Mouse (Mus musculus) CH12F3 (cell line): ENCODE results near the gene Lrrfip1.

Experiments used
- in situ Hi-C: fragments of 300-500 bp; cut with MboI; formaldehyde crosslinking; loops from 2 replicates; pipeline ENCODE4 v1.14.3; 2020; ENCODE audit warnings: low sequenced_read_pairs

The Lrrfip1 gene

DNA sequence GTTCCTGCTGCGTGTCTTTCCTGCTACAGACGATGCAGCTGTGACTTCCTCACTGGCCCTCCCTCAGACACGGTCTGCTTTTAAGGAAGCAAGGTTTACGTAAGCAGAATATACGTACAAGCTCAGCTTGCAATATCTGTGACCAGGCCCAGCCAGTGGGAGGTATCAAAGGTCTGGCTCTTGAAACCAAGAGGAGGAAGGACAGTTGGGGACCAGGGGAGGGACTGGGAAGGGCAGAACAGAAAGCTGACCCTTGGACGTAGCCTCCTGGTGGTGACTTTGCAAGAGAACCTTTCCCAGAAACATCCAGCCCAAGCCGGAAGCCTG lies 81.8 kb downstream of the Lrrfip1 start:
- in situ Hi-C loops, result no loop called here

DNA sequence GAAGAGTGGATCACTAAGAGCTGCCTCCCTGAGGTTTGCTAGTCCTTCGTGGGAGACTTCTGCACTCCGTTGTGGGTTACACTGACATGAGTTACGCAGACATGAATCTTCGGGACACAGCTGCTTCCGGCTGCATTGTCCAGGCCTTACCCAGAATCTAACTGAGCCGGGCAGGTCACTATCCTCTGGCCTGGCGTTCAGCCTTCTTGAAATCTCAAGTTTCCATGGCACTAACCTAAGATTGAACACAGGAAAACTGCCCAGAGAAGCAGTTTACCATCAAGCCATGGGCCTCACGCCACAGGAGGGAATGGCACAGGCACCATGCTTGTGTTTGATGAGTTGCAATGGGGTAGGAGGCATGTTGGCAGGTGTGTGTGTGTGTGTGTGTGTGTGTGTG lies 85.8 kb downstream of the Lrrfip1 start:
- in situ Hi-C loops, result no loop called here

GRCm38 (mm10) chr1:91085009-91085408 lies 86.5 kb downstream of the Lrrfip1 start:
- in situ Hi-C loops, result no loop called here

DNA sequence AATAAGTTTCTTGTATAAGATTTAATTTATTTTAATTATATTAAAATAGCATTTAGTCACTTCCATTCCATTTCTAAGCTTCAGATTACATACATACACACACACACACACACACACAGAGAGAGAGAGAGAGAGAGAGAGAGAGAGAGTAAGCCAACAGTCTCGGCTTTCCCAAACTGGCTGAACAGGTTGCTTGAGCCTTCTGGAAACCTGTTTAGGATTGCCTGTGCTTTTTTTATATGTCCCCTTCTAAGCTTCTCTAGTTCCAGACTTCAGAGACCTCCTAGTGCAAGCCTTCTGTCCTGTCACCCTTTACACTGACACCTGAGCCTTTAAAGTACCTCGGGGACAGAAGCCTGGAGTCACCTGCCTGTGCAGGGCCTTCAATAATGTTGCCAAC lies 87.1 kb downstream of the Lrrfip1 start:
- in situ Hi-C loops, result no loop called here

DNA sequence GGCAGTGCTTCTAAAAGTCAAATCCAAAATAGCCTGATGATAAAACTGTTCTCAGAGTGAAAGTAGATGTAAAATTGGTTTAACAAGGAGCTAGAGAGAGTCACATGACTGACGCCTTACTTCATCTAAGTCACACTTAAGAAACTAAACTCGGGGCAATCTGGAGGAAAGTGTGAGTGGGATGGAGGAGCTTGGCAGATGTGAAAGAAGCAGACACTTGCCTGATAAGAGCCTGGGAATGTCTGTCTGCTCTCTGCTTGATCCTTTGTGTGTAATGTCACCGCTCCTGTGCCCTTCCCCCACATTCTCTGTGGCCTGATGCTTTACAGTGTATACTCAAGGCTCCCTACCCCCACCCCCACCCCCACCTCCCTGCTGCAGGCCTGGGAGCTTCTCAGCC lies 87.8 kb downstream of the Lrrfip1 start:
- in situ Hi-C loops, result no loop called here

GRCm38 (mm10) chr1:91086748-91087147 lies 88.2 kb downstream of the Lrrfip1 start:
- in situ Hi-C loops, result no loop called here

DNA sequence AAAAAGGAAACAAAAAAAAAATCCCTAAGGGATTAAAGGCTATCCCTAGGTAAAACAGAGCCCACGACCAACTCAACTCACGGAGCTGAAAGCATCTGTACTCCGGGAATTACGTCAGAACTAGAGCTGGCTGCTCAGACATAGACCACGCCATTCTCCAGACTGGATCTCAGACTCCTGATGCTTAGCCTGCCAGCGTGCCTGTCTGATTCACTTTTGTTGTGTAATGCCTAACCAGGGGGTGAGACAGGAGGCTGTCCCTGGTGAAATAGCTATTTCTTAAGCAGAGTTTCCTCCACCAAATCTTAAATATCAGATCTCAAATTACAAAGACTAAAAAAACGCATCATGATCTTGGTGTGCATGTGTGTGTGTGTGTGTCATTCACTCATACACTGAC lies 89.5 kb downstream of the Lrrfip1 start:
- in situ Hi-C loops, result no loop called here

DNA sequence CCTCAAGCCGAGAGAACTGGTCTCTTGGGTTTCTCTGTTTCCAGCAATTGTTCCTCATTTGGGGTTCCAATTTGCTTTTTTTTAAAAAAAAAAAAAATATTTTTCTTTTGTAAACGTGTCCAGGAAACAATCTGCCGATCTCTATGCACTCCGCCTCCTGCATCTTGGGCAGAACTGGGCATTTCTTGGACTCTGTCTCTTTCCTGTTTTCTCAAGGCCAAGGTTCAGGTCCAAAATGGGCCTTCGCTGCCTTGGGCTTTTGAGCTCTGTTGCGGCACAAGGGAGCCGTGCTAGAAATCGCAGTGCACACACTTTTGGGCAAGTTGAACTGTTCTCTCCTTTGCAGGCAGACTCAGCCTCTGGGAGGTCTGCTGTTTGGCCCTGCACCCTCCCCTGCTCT lies 90.4 kb downstream of the Lrrfip1 start:
- in situ Hi-C loops, result no loop called here

DNA sequence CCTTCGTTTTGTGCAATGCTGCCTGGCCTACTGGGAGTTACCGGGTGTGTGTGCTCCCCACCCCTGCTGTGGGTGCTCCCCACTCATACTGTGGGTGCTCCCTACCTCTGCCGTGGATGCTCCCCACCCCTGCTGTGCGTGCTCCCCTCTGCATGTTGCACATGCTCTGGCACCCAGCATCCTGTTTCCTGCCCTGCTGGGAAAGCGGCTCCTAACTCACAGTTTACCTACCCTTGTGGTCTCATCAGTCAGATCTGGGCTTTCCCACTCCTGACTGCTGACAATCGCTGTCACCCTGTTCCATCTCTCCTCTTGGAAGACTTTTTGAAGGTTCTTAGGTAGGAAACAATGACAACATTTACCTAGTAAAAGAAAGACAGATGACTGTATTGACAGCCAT lies 91.9 kb downstream of the Lrrfip1 start:
- in situ Hi-C loops, result no loop called here

- in situ Hi-C loops, result no loop called here
Observed at GRCm38 (mm10) chr1:91092451-91092850, 93.9 kb downstream of the Lrrfip1 start.

- in situ Hi-C loops, result no loop called here
Observed at GRCm38 (mm10) chr1:91093296-91093695, 94.8 kb downstream of the Lrrfip1 start.

GRCm38 (mm10) chr1:91094001-91094400 lies 95.5 kb downstream of the Lrrfip1 start:
- in situ Hi-C loops, result no loop called here

DNA sequence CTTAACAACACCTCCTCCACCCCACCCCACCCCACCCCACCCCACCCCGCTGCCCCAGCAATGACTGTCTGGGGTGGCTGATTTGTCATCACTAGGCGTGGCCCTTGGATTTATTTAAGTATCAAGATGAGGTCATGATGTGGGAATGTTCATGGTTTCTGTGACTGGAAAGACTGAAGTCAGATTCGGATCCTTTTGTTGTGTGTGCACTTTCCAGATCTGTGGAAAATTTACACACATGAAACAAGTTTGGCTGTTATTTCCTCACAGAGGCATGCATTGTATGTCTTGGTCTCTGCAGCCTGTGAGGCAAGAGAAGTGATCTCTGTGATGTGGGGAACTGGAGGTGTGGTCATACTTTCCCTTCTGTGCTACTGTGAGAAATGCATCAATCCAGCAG lies 96.7 kb downstream of the Lrrfip1 start:
- in situ Hi-C loops, result no loop called here

GRCm38 (mm10) chr1:91095853-91096252 lies 97.3 kb downstream of the Lrrfip1 start:
- in situ Hi-C loops, result no loop called here

- in situ Hi-C loops, result no loop called here
Observed at GRCm38 (mm10) chr1:91096490-91096889, 98.0 kb downstream of the Lrrfip1 start.

DNA sequence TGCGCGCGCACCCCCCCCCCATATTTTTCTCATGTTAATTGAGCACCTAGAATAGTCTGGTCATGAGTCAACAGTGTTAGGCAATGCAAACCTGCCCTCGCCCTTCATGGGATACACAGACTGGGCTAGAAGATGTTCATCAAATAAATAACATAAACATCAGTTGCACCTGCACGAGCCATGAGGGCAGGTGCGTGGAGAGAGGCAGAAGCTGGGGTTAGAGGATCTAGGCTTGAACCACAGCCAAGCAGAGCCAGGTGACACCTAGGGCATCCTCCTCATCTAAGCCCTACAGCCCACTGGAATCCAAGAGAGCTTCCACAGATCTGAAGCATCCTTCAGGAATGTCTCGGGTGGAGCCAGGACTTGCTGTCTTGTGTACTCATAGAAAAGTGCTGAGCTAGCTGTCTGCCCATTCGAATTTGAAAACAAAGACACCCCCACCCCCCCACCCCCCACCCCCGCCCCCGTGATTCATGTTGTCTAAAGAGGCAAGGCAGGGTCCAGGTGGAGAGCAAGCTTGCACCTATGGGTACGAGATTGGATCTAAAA lies 98.8 kb downstream of the Lrrfip1 start:
- in situ Hi-C loops, result no loop called here

- in situ Hi-C loops, result no loop called here
Observed at GRCm38 (mm10) chr1:91098887-91099286, 100.3 kb downstream of the Lrrfip1 start.

- in situ Hi-C loops, result loop anchor here (10.0 kb wide), 1 partner anchor 127 kb away; no protein-coding TSS in a partner anchor
Observed at GRCm38 (mm10) chr1:91101709-91102440, 103.3 kb downstream of the Lrrfip1 start.

DNA sequence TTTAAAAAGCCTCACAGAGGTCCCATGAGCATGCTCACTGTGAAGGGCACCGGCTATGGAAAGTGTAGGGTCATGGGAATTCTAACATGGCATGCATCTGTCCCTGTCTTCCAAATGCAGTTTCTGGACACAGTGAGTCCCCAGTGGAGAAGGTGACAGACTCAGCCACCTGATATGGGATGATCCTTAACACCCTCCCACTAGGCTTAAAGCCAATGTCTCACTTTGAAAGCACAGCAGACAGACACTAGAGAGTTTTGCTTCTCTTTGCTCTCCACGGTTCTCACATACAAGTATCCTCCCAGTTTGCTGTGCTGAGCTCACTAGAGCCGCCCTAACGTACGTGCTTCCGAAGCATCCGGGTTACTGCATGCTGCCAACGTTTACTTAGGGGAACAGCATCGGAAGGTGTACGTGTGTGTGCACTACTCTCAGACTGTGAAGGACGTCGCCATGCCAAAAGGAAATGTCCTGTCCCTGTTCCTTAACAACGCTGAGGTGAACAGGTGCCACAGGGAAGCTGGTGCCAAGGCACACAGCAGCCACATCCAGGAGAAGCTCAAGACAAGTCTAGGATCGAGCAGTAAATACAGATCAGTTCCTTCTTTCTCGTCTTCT lies 104.9 kb downstream of the Lrrfip1 start:
- in situ Hi-C loops, result loop anchor here (10.0 kb wide), 1 partner anchor 129 kb away; no protein-coding TSS in a partner anchor

- in situ Hi-C loops, result loop anchor here (10.0 kb wide), 1 partner anchor 133 kb away; no protein-coding TSS in a partner anchor
Observed at GRCm38 (mm10) chr1:91107548-91107947, 109.0 kb downstream of the Lrrfip1 start.

GRCm38 (mm10) chr1:91109302-91109701 lies 110.8 kb downstream of the Lrrfip1 start:
- in situ Hi-C loops, result loop anchor here (10.0 kb wide), 1 partner anchor 135 kb away; no protein-coding TSS in a partner anchor

GRCm38 (mm10) chr1:91112171-91112570 lies 113.6 kb downstream of the Lrrfip1 start:
- in situ Hi-C loops, result no loop called here
